Mouse (Mus musculus) ES-E14 (cell line): Measurements from ENCODE around the gene Myt1l. TPM values are rescaled to one million over a fixed set of nuclear protein-coding genes. Genes with fewer than 3 reads are reported as not detected.

Source experiments
- DNase-seq: peaks from one replicate; pipeline ENCODE4 v3.0.0-alpha.2; 2013; ENCODE audit warnings: low read depth, low spot score
- H3K27ac ChIP-seq: 2 replicates; pipeline ENCODE4 v1.5.1; 2012; ENCODE audit warnings: low read depth, mild to moderate bottlenecking, low read length, moderate library complexity, mixed read lengths; ENCODE audit not compliant: poor library complexity, insufficient read depth, severe bottlenecking
- H3K36me3 ChIP-seq: 2 replicates; pipeline ENCODE4 v1.6.1; 2012; ENCODE audit warnings: mild to moderate bottlenecking, low read length, moderate library complexity, mixed read lengths; ENCODE audit not compliant: control insufficient read depth, poor library complexity, insufficient read depth, severe bottlenecking
- H3K4me1 ChIP-seq, 2 experiments: fragments of 150-350 bp in 1 of 2; sonication (generic) in 1 of 2; 2 replicates each; pipeline ENCODE4 v1.6.1; 2012; ENCODE audit warnings: low read length in 2 of 2, mild to moderate bottlenecking in 1 of 2, mixed read lengths in 1 of 2; ENCODE audit not compliant: control insufficient read depth in 2 of 2, insufficient read depth in 2 of 2, poor library complexity in 1 of 2
- H3K4me3 ChIP-seq, 2 experiments: fragments of 150-350 bp in 1 of 2; sonication (generic) in 1 of 2; 2 replicates each; pipeline ENCODE4 v1.5.1; 2012; ENCODE audit warnings: low read length in 2 of 2, low read depth in 1 of 2, mild to moderate bottlenecking in 1 of 2, mixed read lengths in 1 of 2; ENCODE audit not compliant: insufficient read depth in 1 of 2, poor library complexity in 1 of 2, severe bottlenecking in 1 of 2
- H3K9ac ChIP-seq: 2 replicates; pipeline ENCODE4 v1.6.1; 2012; ENCODE audit warnings: low read depth, mild to moderate bottlenecking, low read length, mixed read lengths; ENCODE audit not compliant: poor library complexity, insufficient read depth, severe bottlenecking
- H3K9me3 ChIP-seq: fragments of 150-350 bp; sonication (generic); 2 replicates; pipeline ENCODE4 v1.6.1; 2012; ENCODE audit warnings: low read depth, mild to moderate bottlenecking, low read length; ENCODE audit not compliant: control insufficient read depth, insufficient read depth
- CHD2 ChIP-seq: IDR thresholded peaks from 2 replicates; pipeline ENCODE4 v1.6.1; 2014; ENCODE audit warnings: mild to moderate bottlenecking, low read depth, low read length, inconsistent platforms
- HCFC1 ChIP-seq: IDR thresholded peaks from 2 replicates; pipeline ENCODE4 v1.6.1; 2012; ENCODE audit warnings: low read length, inconsistent platforms, borderline replicate concordance; ENCODE audit not compliant: insufficient read depth
- MAFK ChIP-seq: IDR thresholded peaks from 2 replicates; pipeline ENCODE4 v1.6.1; 2014; ENCODE audit warnings: mild to moderate bottlenecking, low read depth, low read length, inconsistent platforms; ENCODE audit not compliant: insufficient read depth
- ZC3H11A ChIP-seq: IDR thresholded peaks from 2 replicates; pipeline ENCODE4 v1.6.1; 2012; ENCODE audit warnings: low read depth, mild to moderate bottlenecking, inconsistent platforms, low read length, borderline replicate concordance
- ZNF384 ChIP-seq: IDR thresholded peaks from 2 replicates; pipeline ENCODE4 v1.6.1; 2012; ENCODE audit warnings: low read depth, low read length, inconsistent platforms
- in situ Hi-C, 2 experiments: fragments of 600-800 bp; cut with MboI; formaldehyde crosslinking; loops; one replicate each; pipeline ENCODE4 v1.15.1; 2025; ENCODE audit warnings: low sequenced_read_pairs in 2 of 2, inconsistent platforms in 1 of 2; ENCODE audit not compliant: unreplicated experiment in 2 of 2
- total RNA-seq: library from RNA; depleted of rRNA; stranded (reverse); fragments of 300-350 nt; gene quantifications from 2 replicates; pipeline ENCODE4 v1.2.3, GENCODE M21; 2012

Gene Myt1l
- total RNA-seq, 1 experiment: 0.27 TPM

GRCm38 (mm10) chr12:29534761-29535300, 6.6 kb downstream of the Myt1l start:
- H3K36me3 ChIP-seq: no peaks in the 10 kb centered on the region
- H3K4me3 ChIP-seq: peak overlapping the region in 1 of 2 experiments; percentile 21; a peak in 2 of 4 replicates
- no peaks in the 10 kb centered on the region for H3K9me3 ChIP-seq
- H3K9ac ChIP-seq: no peak overlapping the region
- H3K27ac ChIP-seq: no peak overlapping the region
- no peaks in the 10 kb centered on the region for H3K4me1 ChIP-seq
- TF ChIP-seq CHD2 (no peak), ZC3H11A (no peak), HCFC1 (no peak), ZNF384 (no peak), MAFK (no peak)
- in situ Hi-C loops: no loop called here
- DNase-seq: no peak

GRCm38 (mm10) chr12:29537916-29538315, 9.7 kb downstream of the Myt1l start:
- Histone ChIP-seq H3K4me1 (no peaks in the 10 kb centered on the region), H3K9me3 (no peaks in the 10 kb centered on the region), H3K4me3 (no peak overlapping the region), H3K27ac (no peak overlapping the region), H3K36me3 (no peaks in the 10 kb centered on the region), H3K9ac (no peak overlapping the region)
- in situ Hi-C loops: no loop called here
- no peak for TF ChIP-seq CHD2
- no peak for TF ChIP-seq ZNF384
- no peak for TF ChIP-seq HCFC1
- TF ChIP-seq MAFK: no peak
- TF ChIP-seq ZC3H11A: no peak
- no peak for DNase-seq

- no peak overlapping the region for H3K9ac ChIP-seq
- no peaks in the 10 kb centered on the region for H3K9me3 ChIP-seq
- no peak overlapping the region for H3K27ac ChIP-seq
- no peaks in the 10 kb centered on the region for H3K36me3 ChIP-seq
- no peak for DNase-seq
- in situ Hi-C loops: no loop called here
- H3K4me1 ChIP-seq: no peaks in the 10 kb centered on the region
- TF ChIP-seq ZC3H11A (no peak), MAFK (no peak), ZNF384 (no peak), CHD2 (no peak), HCFC1 (no peak)
- no peak overlapping the region for H3K4me3 ChIP-seq
Observed at GRCm38 (mm10) chr12:29538456-29538855, 10.3 kb downstream of the Myt1l start.

GRCm38 (mm10) chr12:29539106-29539505, 10.9 kb downstream of the Myt1l start:
- DNase-seq: no peak
- no peak overlapping the region for H3K9ac ChIP-seq
- H3K36me3 ChIP-seq: no peaks in the 10 kb centered on the region
- TF ChIP-seq MAFK: no peak
- H3K4me3 ChIP-seq: no peak overlapping the region
- H3K9me3 ChIP-seq: no peaks in the 10 kb centered on the region
- in situ Hi-C loops: no loop called here
- H3K4me1 ChIP-seq: no peaks in the 10 kb centered on the region
- H3K27ac ChIP-seq: no peak overlapping the region

GRCm38 (mm10) chr12:29540741-29541140, 12.6 kb downstream of the Myt1l start:
- DNase-seq: no peak
- TF ChIP-seq ZC3H11A: no peak
- TF ChIP-seq CHD2: no peak
- TF ChIP-seq MAFK: no peak
- Histone ChIP-seq H3K4me1 (no peaks in the 10 kb centered on the region), H3K36me3 (no peaks in the 10 kb centered on the region), H3K4me3 (no peak overlapping the region), H3K9me3 (no peaks in the 10 kb centered on the region), H3K27ac (no peak overlapping the region), H3K9ac (no peak overlapping the region)
- in situ Hi-C loops: no loop called here
